Mouse (Mus musculus) gonadal fat pad, adult 2 months (tissue): ENCODE data around the gene Gm30191. TPM values are rescaled to one million over a fixed set of nuclear protein-coding genes. Genes with fewer than 3 reads are reported as not detected.

Source experiments
- DNase-seq: peaks from one replicate; pipeline ENCODE4 v3.0.0-alpha.2; 2012; ENCODE audit warnings: low read depth
- polyA plus RNA-seq: library from polyadenylated mRNA; depleted of rRNA; stranded (reverse); fragments of >200 nt; gene quantifications from 2 replicates; pipeline ENCODE4 v1.2.3, GENCODE M21; 2012; rRNA removed

The Gm30191 gene
- polyA plus RNA-seq: not detected in 2 replicates

- DNase-seq: no peak
These were observed at the start of gene Gm30191 for GRCm38 (mm10) chr4:134246719-134247258. TSS of gene Gm30191 (plus strand) at chr4:134246935.

GRCm38 (mm10) chr4:134199371-134199770, 47.4 kb upstream of the Gm30191 start:
- DNase-seq: no peak

GRCm38 (mm10) chr4:134202904-134203303, 43.8 kb upstream of the Gm30191 start, which contains the start of gene Gm7534:
TSS of gene Gm7534 (minus strand) at chr4:134203004.
- DNase-seq: no peak

DNA sequence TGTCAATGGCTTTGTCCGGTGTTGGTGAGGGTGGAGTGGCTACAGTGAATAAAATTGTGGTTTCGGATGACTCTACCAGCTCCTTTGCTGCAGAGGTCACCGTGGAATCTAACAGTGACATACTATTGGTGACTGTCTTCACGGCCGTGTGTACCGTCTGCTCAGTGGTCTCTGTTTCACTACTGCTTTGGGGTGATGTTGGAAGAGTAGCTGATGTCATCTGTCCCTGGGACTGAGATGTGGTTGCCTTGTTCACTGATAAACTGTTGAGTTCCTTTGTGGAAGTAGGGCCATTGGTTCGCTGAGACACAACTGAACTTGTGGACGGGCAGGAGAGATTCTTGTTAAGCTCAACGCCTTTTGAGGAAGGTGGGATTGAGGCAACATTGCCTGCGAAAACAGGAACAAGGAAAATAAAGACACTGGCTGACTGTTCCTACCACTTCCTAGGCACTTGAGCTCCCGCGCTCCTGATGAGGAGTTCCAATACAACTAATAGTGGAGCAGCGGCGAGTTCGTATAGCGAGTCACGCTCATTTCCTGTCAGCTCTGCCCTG, 43.3 kb upstream of the Gm30191 start:
- DNase-seq: no peak

DNA sequence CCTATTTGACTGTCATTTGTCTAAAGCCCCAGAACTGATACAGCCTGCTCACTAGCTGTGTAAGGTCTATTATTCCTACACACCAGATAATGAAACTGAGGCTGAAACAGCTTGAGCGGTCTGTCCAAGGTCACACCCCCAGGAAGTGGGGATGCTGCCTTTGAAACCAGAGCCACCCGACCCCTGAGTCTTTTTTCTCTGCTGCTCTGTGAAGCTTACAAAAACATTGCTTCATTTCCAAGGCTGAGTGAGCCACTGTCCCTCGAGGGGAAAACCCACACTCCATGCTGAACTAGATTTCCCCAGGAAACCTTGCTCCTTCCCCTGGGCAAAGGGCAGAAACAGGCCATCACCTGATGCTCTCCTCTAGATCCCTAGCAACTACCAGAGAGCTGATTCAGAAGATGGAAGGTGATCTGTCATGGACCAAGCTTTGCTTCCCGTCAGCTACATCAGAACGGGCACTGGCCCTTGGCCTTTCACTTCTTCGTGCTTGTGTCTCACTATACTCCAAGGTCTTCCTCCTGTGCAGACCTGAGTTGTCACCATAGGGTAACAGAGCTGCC, 40.2 kb upstream of the Gm30191 start:
- no peak for DNase-seq

DNA sequence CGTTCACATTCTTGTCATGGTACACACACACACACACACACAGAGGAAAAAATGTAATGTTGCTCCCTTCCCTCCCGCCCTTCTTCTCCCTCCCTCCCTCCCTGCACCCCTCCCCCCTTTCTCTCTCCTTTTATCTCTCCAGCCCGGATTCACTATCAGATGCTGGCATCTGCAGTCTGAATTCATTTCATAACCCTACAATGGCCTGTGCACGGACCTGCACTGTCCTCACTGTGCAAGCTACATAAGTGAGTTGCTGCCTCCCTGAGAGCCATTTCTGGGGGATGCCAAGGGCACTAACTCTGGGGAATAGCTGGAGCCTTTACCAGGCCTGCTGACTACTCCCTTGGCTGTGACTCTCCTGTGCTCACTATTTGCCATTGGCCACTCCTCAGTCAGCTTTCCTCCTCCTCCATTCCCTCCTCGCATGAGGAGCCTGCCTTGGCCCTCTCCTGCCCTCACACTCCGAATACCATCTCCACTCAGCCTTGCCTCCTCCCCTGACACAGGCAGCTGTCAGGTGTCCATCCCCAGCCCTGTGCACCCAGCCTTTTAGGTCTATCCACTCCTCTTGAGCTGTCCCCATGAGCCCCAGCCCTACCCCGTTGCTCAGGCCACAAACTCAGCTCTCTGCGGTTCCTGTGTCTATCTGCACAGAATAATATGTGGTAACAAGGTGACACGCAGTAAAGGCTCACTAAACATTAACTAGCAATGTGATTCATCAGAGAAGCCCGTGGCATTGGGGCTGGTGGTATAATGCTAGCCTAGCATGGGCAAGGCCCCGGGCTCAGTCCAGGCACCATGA, 23.7 kb upstream of the Gm30191 start:
- DNase-seq: no peak

GRCm38 (mm10) chr4:134227194-134227593, 19.5 kb upstream of the Gm30191 start, which contains the start of gene Catsper4:
TSS of gene Catsper4 (minus strand) at chr4:134227383.
- no peak for DNase-seq

DNA sequence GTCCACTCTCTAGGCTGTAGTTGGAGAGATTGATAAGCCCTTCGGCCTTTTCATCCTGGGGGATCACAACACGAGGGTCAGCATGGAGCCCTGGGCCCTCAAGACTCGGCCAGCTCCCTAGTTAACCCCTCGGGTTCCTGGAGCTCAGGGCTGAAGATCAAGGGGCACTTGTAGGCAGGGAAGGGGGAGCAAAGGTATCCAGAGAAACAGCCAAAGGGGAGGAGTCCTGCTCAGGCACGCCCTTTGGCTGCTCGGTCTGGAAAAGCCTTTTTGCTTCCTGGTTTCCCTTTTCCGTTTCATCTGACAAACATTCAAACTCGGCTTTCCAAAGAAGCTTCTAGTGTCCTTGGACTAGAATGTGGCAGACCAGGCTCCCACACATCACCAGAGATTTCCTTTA, 16.3 kb upstream of the Gm30191 start:
- no peak for DNase-seq

- DNase-seq: no peak
These were observed 11.9 kb upstream of the Gm30191 start for GRCm38 (mm10) chr4:134234876-134235275.

DNA sequence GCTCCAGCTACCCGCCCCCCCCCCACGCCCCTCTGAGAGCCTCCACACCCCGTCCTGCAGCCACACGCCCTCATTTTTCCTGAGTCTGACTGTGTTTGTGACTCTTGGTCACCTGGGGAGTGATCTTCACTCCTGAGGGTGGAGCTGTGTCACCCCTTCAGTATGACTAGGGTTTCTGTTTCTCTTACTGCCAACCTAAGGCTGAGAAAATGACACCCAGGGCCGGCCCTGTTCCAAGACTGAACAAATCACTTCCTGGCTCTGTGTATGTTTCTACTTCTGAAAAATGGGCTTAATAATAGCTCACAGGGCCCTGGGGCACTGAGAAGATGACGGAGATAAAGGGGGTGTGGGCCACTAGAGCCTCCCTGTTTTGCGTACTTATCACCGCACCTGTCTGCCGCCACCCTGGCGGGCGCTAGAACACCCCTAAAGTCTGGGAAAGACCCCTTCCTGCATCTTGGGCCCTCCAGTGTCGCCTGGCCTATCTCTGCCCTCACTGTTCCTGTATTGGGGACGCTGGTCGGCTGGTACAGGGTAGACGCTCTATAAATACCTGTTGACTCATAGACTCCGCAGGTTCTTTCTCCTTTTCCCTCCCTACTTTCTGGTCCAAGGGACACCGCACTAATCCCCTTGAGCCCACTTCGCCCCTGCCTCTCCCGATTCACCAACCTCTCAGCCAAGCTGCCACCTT, 9.0 kb upstream of the Gm30191 start:
- no peak for DNase-seq

DNA sequence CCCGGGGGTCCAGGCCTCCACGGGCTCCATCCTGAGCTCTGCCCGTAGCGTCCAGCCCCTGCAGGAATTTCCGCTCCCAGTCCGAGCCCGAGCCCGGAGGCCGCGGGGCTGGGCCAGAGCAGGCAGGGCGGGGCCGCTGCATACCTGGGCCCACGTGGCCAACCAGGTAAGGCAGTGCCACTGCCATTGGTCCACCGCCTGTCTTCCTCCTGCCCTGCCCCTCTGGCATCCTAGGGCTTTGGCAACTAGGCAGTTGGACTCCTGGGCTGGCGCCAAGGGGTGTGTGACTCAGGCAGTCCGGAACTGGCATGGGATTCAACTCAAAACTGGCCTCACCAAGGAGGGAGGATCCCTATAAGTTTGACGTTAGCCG, 8.5 kb upstream of the Gm30191 start, which contains the start of gene Cnksr1:
Gene Cnksr1, minus strand, starts transcription at position 121 of the 373 bp plus-strand sequence.
- peak; percentile 86 for DNase-seq

DNA sequence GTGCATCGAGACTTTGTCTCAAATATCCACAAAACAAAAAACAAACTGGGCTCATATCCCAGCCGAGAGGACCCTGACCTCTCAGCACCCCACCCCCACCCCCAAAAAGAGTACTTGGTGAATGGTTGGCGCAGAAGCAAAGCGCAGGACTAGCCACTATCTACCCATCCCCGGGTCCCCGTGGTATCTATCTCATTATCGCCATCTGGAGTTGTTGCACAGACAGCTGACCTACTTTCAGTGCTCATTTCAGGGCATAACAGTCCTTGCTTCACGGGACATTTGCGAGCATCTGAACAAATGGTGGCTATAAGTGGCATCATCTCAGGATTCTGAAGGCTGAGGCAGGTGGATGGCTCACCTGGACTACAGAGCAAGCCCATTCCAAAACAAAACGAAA, 8.0 kb upstream of the Gm30191 start:
- DNase-seq: no peak

- no peak for DNase-seq
These were observed 3.1 kb upstream of the Gm30191 start, which contains the start of gene E130218I03Rik for GRCm38 (mm10) chr4:134243516-134244250. TSS of gene E130218I03Rik (plus strand) at chr4:134243662.

DNA sequence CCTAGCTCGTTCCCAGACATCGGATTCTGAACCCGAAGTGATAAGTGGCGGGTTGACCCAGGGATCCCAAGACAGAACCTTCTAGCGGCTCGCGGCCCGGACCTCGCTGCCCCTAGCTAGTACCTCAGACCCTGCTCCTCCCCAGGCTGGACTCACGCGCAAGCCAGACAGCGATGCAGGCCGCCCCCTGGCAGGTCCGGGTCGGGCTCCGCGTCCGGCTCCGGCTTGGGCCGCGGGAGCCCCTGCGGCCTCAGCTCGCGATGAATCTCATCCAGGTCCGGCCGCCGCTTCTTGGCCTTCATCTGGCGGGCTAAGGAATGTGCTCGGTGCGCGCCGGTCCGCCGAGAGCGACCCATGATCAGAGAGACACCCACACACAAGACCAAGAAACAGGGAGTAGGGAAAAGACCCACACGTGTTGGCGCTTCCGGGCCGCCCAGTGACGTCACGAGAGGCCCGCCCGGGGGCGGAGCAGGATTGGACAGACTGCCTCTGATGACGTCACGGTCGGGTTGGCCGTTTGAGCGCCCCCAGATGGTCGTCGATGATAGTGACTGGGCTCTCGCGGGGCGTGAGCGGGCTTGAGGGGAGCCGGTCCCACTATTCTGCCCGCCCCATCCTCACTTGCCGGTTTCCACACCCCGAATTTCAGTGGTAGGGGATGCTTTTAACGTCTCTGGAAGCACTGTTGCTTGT, 1.4 kb upstream of the Gm30191 start, which contains the start of gene Zfp593:
Gene Zfp593, minus strand, starts transcription at position 445 of the 696 bp plus-strand sequence.
- no peak for DNase-seq

- DNase-seq: no peak
These were observed 479 bp upstream of the Gm30191 start for GRCm38 (mm10) chr4:134246256-134246655.

- DNase-seq: no peak
These were observed 2.9 kb downstream of the Gm30191 start for GRCm38 (mm10) chr4:134249651-134250050.

- DNase-seq: no peak
These were observed 3.6 kb downstream of the Gm30191 start for GRCm38 (mm10) chr4:134250116-134250929.

DNA sequence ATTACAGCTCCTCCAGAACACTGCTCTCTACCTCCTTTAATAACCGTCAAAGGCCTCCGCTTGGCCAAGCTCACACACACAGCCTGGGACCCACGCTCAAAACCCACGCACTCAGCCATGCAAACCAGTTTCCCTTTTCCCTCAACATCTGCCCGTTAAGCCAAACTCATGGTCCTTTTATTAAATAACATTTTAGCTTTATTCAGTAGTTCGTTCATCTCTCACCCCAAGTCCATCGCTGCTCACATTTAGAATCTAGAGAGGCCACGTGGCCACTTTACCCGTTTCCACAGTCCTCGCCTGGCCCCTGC, 4.2 kb downstream of the Gm30191 start:
- no peak for DNase-seq

DNA sequence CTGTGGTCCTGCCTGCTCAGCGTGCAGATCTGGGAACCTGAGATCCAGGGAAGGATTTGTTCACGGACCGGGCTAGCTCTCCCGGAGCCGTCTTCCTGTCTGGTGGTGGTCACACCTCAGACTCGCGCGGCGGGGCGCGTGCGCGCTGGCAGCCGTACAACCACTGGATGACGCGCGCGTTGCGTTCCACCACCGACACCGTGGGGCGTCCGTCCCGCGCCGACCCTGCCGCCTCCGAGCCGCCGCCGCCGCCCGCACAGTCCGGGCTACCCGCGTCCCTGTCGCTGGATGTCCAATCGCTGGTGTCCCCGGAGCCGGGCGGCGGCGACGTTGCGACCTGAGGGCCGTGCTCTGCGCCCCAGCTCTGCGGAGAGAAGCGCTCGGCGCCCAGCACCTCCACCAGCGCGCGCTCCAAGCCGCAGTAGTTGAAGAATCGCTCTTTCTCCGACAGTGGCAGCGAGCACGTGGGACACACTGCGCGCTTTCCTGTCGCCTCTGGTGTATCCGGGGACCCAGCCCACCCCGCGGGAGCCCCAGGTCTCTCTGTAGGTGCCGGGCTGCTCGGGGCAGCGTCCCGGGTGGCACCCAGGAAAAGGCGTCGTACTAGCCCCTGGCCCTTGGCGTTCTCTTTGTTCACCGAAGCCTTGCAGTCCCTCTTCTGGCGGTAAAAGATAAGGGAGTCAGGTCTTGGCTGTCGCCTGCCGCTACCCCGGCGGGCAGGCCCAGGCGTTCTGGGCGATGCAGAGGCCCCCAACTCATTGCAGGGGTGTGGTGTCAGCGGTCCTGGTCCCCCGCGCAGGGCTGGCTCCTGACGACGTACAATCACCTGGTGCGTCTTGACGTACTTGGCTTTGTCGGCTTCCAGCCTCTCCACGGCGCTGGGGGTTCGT, 4.8 kb downstream of the Gm30191 start:
- no peak for DNase-seq
